Mouse (Mus musculus): ENCODE measurements around the gene Hspbp1. TPM values are rescaled to one million over a fixed set of nuclear protein-coding genes. Genes with fewer than 3 reads are reported as not detected.

The Hspbp1 gene
- polyA plus RNA-seq, 1 experiment from 2014 or later = 76.6 TPM

DNA sequence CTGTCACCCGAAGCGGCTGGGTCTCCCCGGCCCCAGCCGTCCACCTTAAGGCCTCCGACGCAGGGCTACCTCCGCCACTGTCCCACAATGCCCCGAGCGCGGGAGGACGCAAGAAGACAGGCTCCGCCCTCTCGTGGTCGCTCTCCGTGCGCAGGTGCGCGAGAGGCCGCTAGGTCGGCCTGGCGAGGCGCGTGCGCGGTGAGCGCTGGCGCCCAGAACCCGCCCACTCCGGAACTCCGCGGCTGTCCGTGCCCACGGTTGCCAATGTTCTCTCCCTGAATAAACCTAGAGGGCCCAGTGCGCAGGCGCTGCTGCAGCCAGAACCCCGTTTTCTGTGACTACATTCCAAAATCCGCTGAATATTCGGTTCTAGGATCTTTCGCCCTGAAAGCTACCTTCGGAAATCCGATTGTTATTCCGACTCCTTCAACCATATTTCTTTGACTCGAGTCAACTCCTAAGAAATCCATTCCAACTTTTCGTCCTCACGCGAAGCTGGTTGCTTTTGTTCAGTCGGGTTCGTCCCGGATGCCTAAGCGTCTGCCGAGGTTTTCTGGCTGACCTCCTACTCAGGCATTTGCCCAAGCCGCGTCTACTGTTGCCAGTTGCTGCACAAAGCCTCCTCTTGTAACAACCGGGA lies 25.8 kb downstream of the Hspbp1 start, which contains the start of gene Ppp6r1:
Gene Ppp6r1, minus strand, starts transcription at position 108 of the 640 bp plus-strand sequence.
- Histone ChIP-seq H3K9me3 (replicated peaks; ENCODE audit: control insufficient read depth, low read length) (no peaks in the 10 kb centered on the region), H3K27ac (ENCODE audit: low read length) (peak within 1 kb of the TSS; percentile 92), H3K4me2 (ENCODE audit: low read depth, low read length) (peak within 1 kb of the TSS; percentile 80), H3K4me1 (ENCODE audit: control insufficient read depth, insufficient read depth, low read length) (peaks cover 43% of the 10 kb centered on the region), H3K9ac (ENCODE audit: low read length) (peak within 1 kb of the TSS; percentile 99), H3K36me3 (ENCODE audit: control insufficient read depth, insufficient read depth) (0 out of 2 replicates have a peak, but pooled peaks cover 5% of the 10 kb centered on the region), H3K4me3 (ENCODE audit: low read length) (peak within 1 kb of the TSS; percentile 95), H3K27me3 (ENCODE audit: control insufficient read depth, insufficient read depth, low read length) (no peaks in the 10 kb centered on the region)
- peak; percentile 97 for ATAC-seq (replicated peaks; ENCODE audit: extremely low read depth, insufficient read depth, low FRiP score)
- WGBS = under 1% methylated on average over 54 of the region's 54 CpGs

DNA sequence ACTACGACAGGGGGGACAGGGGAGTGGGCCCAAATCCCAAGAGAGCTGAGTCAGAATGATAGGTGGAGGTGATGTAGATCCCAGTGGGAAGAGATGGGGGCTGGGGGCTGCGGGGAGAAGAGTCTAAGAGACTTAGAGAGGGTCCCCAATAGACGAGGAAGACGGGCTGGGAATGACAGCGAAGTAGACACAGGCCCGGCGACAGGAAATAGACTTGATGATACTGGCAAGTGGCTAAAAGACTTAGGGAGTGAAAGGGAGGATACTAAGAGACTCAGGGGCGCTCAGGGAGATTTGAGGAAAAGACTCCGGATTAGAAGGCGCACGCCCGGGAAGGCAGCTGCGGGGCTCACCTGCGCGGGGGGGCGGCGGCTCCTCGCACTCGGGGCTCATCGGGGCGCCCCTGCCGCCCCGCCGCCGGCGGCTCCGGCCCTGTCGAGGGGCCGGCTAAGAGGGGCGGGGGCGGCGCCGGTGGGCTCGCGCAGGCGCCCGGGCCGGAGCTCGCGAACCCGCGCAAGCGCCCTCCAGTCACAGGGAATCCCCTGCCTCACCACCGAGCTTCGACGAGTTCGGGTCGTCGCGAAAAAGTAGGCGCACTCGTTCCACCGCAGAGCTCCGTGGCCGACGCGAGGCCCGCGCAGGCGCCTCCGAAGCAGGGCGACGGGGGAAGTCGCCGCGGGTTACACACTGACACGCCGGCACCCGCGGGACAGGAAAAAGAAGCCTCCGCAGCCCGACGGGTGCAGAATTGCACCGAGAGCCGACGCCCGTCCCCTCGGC lies 26.6 kb downstream of the Hspbp1 start:
- H3K4me3 ChIP-seq (ENCODE audit: low read length) = peak overlapping the region; percentile 95
- no peaks in the 10 kb centered on the region for H3K27me3 ChIP-seq (ENCODE audit: control insufficient read depth, insufficient read depth, low read length)
- H3K4me2 ChIP-seq (ENCODE audit: low read depth, low read length) = peak overlapping the region; percentile 80
- H3K36me3 ChIP-seq (ENCODE audit: control insufficient read depth, insufficient read depth) = 0 out of 2 replicates have a peak, but pooled peaks cover 5% of the 10 kb centered on the region
- ATAC-seq (replicated peaks; ENCODE audit: extremely low read depth, insufficient read depth, low FRiP score) = peak; percentile 37
- under 1% methylated on average over 69 of the region's 78 CpGs for WGBS
- H3K9ac ChIP-seq (ENCODE audit: low read length) = peak overlapping the region; percentile 99
- peak overlapping the region; percentile 92 for H3K27ac ChIP-seq (ENCODE audit: low read length)
- H3K4me1 ChIP-seq (ENCODE audit: control insufficient read depth, insufficient read depth, low read length) = peaks cover 49% of the 10 kb centered on the region
- H3K9me3 ChIP-seq (replicated peaks; ENCODE audit: control insufficient read depth, low read length) = no peaks in the 10 kb centered on the region

DNA sequence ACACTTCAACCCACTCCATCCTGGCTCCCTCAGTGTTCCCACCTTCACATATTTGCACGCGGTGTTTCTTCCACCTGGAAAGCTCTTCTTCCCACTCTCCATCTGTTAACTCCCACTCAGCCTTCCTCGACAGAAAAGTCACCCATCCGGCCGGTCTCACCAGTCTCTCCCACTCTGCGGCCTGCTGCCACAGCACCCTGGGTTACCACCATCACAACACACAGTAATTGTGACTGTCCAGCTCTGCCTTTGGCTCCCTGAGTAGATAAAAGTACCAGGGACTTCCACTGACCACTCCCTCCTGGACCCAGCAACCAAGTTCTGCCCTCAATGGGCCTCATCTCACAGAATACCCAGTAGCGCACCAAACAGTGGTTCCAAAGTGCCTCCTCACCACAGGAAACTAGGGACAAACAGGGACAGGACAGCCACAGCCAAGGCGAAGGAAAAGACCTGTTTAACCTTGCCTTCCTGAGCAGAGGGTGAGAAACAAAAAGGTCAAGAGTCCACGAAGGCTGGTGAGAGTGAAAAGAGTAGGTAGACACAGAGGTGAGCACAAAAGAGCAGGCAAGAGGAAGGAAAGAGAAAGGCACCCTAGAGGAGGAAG lies 27.2 kb downstream of the Hspbp1 start:
- peak overlapping the region; percentile 95 for H3K4me3 ChIP-seq (ENCODE audit: low read length)
- peaks cover 55% of the 10 kb centered on the region for H3K4me1 ChIP-seq (ENCODE audit: control insufficient read depth, insufficient read depth, low read length)
- WGBS = 24% methylated on average over 9 of the region's 9 CpGs
- peaks cover 8% of the 10 kb centered on the region; the same call in 1 of the 2 replicates for H3K36me3 ChIP-seq (ENCODE audit: control insufficient read depth, insufficient read depth)
- ATAC-seq (replicated peaks; ENCODE audit: extremely low read depth, insufficient read depth, low FRiP score) = no peak
- no peaks in the 10 kb centered on the region for H3K9me3 ChIP-seq (replicated peaks; ENCODE audit: control insufficient read depth, low read length)
- peak overlapping the region; percentile 99 for H3K9ac ChIP-seq (ENCODE audit: low read length)
- H3K4me2 ChIP-seq (ENCODE audit: low read depth, low read length) = peak overlapping the region; percentile 80
- H3K27me3 ChIP-seq (ENCODE audit: control insufficient read depth, insufficient read depth, low read length) = no peaks in the 10 kb centered on the region
- H3K27ac ChIP-seq (ENCODE audit: low read length) = peak overlapping the region; percentile 92

DNA sequence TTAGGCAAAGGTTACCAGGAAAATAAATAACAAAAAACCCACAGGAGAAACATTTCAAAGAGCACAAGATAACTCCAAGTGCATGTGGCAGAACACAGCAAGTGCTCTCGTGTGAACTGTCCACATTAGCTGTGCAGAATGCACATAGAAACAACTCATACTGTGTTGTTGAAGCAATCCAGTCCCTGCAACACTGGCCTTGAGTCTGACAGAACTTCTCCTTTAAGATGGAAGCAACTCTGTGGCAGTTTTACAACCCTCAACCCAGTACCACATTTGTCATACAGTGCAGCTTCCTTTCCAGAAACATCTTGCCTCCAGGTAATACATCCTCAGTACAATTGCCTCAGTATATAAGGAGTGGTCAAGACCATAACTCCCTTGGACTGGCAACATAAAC lies 28.1 kb downstream of the Hspbp1 start:
- Histone ChIP-seq H3K9me3 (replicated peaks; ENCODE audit: control insufficient read depth, low read length) (no peaks in the 10 kb centered on the region), H3K4me3 (ENCODE audit: low read length) (peak overlapping the region; percentile 95), H3K27ac (ENCODE audit: low read length) (no peak overlapping the region), H3K36me3 (ENCODE audit: control insufficient read depth, insufficient read depth) (peaks cover 3% of the 10 kb centered on the region; the same call in 1 of the 2 replicates), H3K4me1 (ENCODE audit: control insufficient read depth, insufficient read depth, low read length) (peaks cover 62% of the 10 kb centered on the region), H3K9ac (ENCODE audit: low read length) (peak overlapping the region; percentile 99), H3K27me3 (ENCODE audit: control insufficient read depth, insufficient read depth, low read length) (no peaks in the 10 kb centered on the region), H3K4me2 (ENCODE audit: low read depth, low read length) (peak overlapping the region; percentile 80)
- ATAC-seq (replicated peaks; ENCODE audit: extremely low read depth, insufficient read depth, low FRiP score) = no peak
- WGBS = 23% methylated on average over 1 of the region's 1 CpGs

DNA sequence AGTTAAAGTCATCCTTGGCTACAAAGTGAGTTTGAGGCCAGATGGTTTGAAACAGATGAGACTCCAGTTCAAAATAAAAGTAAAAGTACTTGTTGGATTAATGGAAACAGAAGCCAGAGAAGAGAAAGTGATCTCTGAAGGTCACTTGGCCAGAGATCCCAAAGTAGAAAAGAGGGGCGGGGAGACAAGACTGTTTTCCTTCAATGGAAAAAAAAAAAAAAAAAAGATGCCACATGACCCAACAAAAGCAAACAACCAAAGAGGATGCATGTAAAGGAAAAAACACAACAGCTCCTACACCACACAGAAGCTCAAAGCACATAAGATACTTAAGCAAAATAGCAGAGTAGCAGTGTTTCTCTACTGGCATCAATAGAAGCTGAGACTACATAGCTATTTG lies 29.0 kb downstream of the Hspbp1 start:
- H3K4me2 ChIP-seq (ENCODE audit: low read depth, low read length) = peak overlapping the region; percentile 80
- peaks cover 7% of the 10 kb centered on the region for H3K36me3 ChIP-seq (ENCODE audit: control insufficient read depth, insufficient read depth)
- H3K9me3 ChIP-seq (replicated peaks; ENCODE audit: control insufficient read depth, low read length) = no peaks in the 10 kb centered on the region
- no peak overlapping the region for H3K4me3 ChIP-seq (ENCODE audit: low read length)
- no peak overlapping the region for H3K9ac ChIP-seq (ENCODE audit: low read length)
- H3K27me3 ChIP-seq (ENCODE audit: control insufficient read depth, insufficient read depth, low read length) = no peaks in the 10 kb centered on the region
- no peak for ATAC-seq (replicated peaks; ENCODE audit: extremely low read depth, insufficient read depth, low FRiP score)
- peak overlapping the region; percentile 51; the same call in 1 of the 2 replicates for H3K27ac ChIP-seq (ENCODE audit: low read length)
- H3K4me1 ChIP-seq (ENCODE audit: control insufficient read depth, insufficient read depth, low read length) = peaks cover 62% of the 10 kb centered on the region
- 86% methylated on average over 1 of the region's 1 CpGs for WGBS

DNA sequence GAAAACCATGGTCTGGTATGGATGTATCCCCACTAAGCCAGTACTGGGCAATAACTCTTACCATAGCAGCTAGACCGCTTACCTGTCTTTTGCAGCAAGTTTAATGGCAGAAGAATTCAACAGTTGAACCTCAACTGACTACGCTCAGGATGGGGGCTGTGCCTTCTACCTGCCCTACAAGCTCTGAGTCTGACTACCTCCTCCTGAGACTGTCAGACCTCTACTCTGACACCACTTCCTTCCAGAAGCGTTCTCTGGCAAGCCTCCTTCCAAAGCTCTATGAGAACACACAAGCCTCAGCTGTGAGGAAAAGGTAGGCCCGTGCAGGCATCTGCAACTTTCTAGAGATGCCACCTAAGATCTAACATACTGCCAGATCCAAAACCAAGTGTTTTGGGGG lies 29.5 kb downstream of the Hspbp1 start:
- H3K4me1 ChIP-seq (ENCODE audit: control insufficient read depth, insufficient read depth, low read length) = peaks cover 62% of the 10 kb centered on the region
- WGBS = 79% methylated on average over 4 of the region's 4 CpGs
- peak overlapping the region; percentile 45; the same call in 1 of the 2 replicates for H3K4me2 ChIP-seq (ENCODE audit: low read depth, low read length)

DNA sequence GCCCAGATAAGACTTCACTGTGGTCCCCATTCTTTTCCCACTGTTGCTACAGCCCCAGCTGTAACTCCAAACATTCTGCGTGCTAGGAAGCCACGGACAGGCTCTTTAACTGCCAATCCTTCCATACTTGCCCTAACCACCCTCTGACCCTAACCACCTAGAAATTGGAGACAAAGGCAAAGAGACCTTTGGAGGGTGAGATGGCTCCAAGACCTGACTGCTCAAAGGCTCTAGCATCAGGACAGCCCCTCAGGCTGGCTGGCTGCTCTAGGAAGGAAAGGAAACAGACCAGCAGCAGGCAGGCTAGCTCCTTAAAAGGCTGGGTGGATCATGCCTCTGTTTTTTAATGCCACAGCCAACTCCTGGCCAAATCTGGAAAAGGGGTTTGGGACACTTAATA lies 30.6 kb downstream of the Hspbp1 start:
- H3K4me2 ChIP-seq (ENCODE audit: low read depth, low read length) = peak overlapping the region; percentile 45
- 81% methylated on average over 2 of the region's 2 CpGs for WGBS
- no peaks in the 10 kb centered on the region for H3K9me3 ChIP-seq (replicated peaks; ENCODE audit: control insufficient read depth, low read length)
- H3K4me3 ChIP-seq (ENCODE audit: low read length) = peak overlapping the region; percentile 6; the same call in 1 of the 2 replicates
- ATAC-seq (replicated peaks; ENCODE audit: extremely low read depth, insufficient read depth, low FRiP score) = no peak
- no peaks in the 10 kb centered on the region for H3K27me3 ChIP-seq (ENCODE audit: control insufficient read depth, insufficient read depth, low read length)
- peak overlapping the region; percentile 79 for H3K27ac ChIP-seq (ENCODE audit: low read length)
- H3K36me3 ChIP-seq (ENCODE audit: control insufficient read depth, insufficient read depth) = peaks cover 7% of the 10 kb centered on the region
- peak overlapping the region; percentile 31 for H3K9ac ChIP-seq (ENCODE audit: low read length)
- H3K4me1 ChIP-seq (ENCODE audit: control insufficient read depth, insufficient read depth, low read length) = peaks cover 56% of the 10 kb centered on the region

More for the DNA sequence above, 29.5 kb downstream of the Hspbp1 start:
- Histone ChIP-seq H3K9me3 (replicated peaks; ENCODE audit: control insufficient read depth, low read length) (no peaks in the 10 kb centered on the region), H3K4me3 (ENCODE audit: low read length) (no peak overlapping the region; the same call in 1 of the 2 replicates), H3K27me3 (ENCODE audit: control insufficient read depth, insufficient read depth, low read length) (no peaks in the 10 kb centered on the region), H3K36me3 (ENCODE audit: control insufficient read depth, insufficient read depth) (peaks cover 7% of the 10 kb centered on the region), H3K27ac (ENCODE audit: low read length) (peak overlapping the region; percentile 51; the same call in 1 of the 2 replicates), H3K9ac (ENCODE audit: low read length) (no peak overlapping the region)
- no peak for ATAC-seq (replicated peaks; ENCODE audit: extremely low read depth, insufficient read depth, low FRiP score)

DNA sequence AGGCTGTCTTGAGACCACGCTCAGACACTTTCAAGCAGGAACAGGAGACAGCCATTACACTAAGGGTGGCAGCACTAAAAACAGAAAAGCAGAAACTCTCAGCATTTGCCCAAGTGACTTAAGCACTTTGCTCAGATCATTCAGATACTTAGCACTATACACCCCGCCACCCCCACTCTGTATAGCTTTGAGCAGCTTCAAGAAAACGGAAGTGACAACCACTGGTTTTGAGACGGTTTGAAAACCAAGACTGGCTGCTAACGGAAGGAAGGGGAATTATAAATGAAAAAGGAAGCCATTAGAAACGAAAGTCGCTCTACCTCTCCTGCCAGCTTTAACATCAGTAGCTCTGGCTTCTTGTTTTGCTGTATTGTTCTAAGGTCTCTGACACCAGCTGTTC lies 31.1 kb downstream of the Hspbp1 start:
- Histone ChIP-seq H3K9me3 (replicated peaks; ENCODE audit: control insufficient read depth, low read length) (no peaks in the 10 kb centered on the region), H3K4me1 (ENCODE audit: control insufficient read depth, insufficient read depth, low read length) (peaks cover 56% of the 10 kb centered on the region), H3K4me3 (ENCODE audit: low read length) (peak overlapping the region; percentile 21), H3K36me3 (ENCODE audit: control insufficient read depth, insufficient read depth) (peaks cover 7% of the 10 kb centered on the region), H3K27ac (ENCODE audit: low read length) (peak overlapping the region; percentile 79), H3K4me2 (ENCODE audit: low read depth, low read length) (peak overlapping the region; percentile 45), H3K27me3 (ENCODE audit: control insufficient read depth, insufficient read depth, low read length) (no peaks in the 10 kb centered on the region), H3K9ac (ENCODE audit: low read length) (peak overlapping the region; percentile 54)
- peak; percentile 25; the same call in 1 of the 2 replicates for ATAC-seq (replicated peaks; ENCODE audit: extremely low read depth, insufficient read depth, low FRiP score)
- 63% methylated on average over 7 of the region's 7 CpGs for WGBS
